Mouse (Mus musculus): ENCODE data around the gene Lmtk2. TPM values are rescaled to one million over a fixed set of nuclear protein-coding genes. Genes with fewer than 3 reads are reported as not detected.

Gene Lmtk2
- polyA plus RNA-seq, 1 experiment from 2014 or later: 6.8 TPM

GRCm38 (mm10) chr5:144173648-144174047 lies 73.4 kb downstream of the Lmtk2 start:
- Histone ChIP-seq H3K36me3 (ENCODE audit: control insufficient read depth, insufficient read depth, low read length) (peaks cover 51% of the 10 kb centered on the region), H3K4me3 (ENCODE audit: low read length) (no peak overlapping the region), H3K27ac (ENCODE audit: low read depth, low read length) (no peak overlapping the region), H3K27me3 (ENCODE audit: control insufficient read depth, insufficient read depth, low read length) (no peaks in the 10 kb centered on the region), H3K9ac (ENCODE audit: low read depth, low read length) (no peak overlapping the region), H3K9me3 (ENCODE audit: control insufficient read depth, low read length) (no peaks in the 10 kb centered on the region), H3K4me1 (ENCODE audit: control insufficient read depth, insufficient read depth, low read length) (no peaks in the 10 kb centered on the region), H3K4me2 (replicated peaks; ENCODE audit: low read depth, low read length) (no peak overlapping the region)
- WGBS: 89% methylated on average over 18 of the region's 18 CpGs
- ATAC-seq (ENCODE audit: low FRiP score, low TSS enrichment): no peak

- H3K27me3 ChIP-seq (ENCODE audit: control insufficient read depth, insufficient read depth, low read length): no peaks in the 10 kb centered on the region
- 35% methylated on average over 6 of the region's 6 CpGs for WGBS
- ATAC-seq (ENCODE audit: low FRiP score, low TSS enrichment): no peak
- H3K4me1 ChIP-seq (ENCODE audit: control insufficient read depth, insufficient read depth, low read length): no peaks in the 10 kb centered on the region
- H3K9ac ChIP-seq (ENCODE audit: low read depth, low read length): no peak overlapping the region
- H3K4me2 ChIP-seq (replicated peaks; ENCODE audit: low read depth, low read length): no peak overlapping the region
- no peaks in the 10 kb centered on the region for H3K9me3 ChIP-seq (ENCODE audit: control insufficient read depth, low read length)
- no peak overlapping the region for H3K4me3 ChIP-seq (ENCODE audit: low read length)
- H3K27ac ChIP-seq (ENCODE audit: low read depth, low read length): no peak overlapping the region
- H3K36me3 ChIP-seq (ENCODE audit: control insufficient read depth, insufficient read depth, low read length): peaks cover 34% of the 10 kb centered on the region
Measured at GRCm38 (mm10) chr5:144178216-144178615, 78.0 kb downstream of the Lmtk2 start.

- no peak overlapping the region for H3K4me2 ChIP-seq (replicated peaks; ENCODE audit: low read depth, low read length)
- H3K9ac ChIP-seq (ENCODE audit: low read depth, low read length): no peak overlapping the region
- WGBS: 96% methylated on average over 7 of the region's 7 CpGs
- H3K27me3 ChIP-seq (ENCODE audit: control insufficient read depth, insufficient read depth, low read length): no peaks in the 10 kb centered on the region
- H3K27ac ChIP-seq (ENCODE audit: low read depth, low read length): no peak overlapping the region
- no peak for ATAC-seq (ENCODE audit: low FRiP score, low TSS enrichment)
- H3K9me3 ChIP-seq (ENCODE audit: control insufficient read depth, low read length): no peaks in the 10 kb centered on the region
- H3K36me3 ChIP-seq (ENCODE audit: control insufficient read depth, insufficient read depth, low read length): peaks cover 13% of the 10 kb centered on the region; the same call in 1 of the 2 replicates
- no peak overlapping the region for H3K4me3 ChIP-seq (ENCODE audit: low read length)
- no peaks in the 10 kb centered on the region for H3K4me1 ChIP-seq (ENCODE audit: control insufficient read depth, insufficient read depth, low read length)
Measured at GRCm38 (mm10) chr5:144181249-144181648, 81.0 kb downstream of the Lmtk2 start.

- no peak overlapping the region for H3K27ac ChIP-seq (ENCODE audit: low read depth, low read length)
Measured at GRCm38 (mm10) chr5:144182542-144183247, 82.5 kb downstream of the Lmtk2 start.

GRCm38 (mm10) chr5:144183248-144183559 lies 83.0 kb downstream of the Lmtk2 start:
- WGBS: 84% methylated on average over 8 of the region's 8 CpGs
- no peak overlapping the region for H3K27ac ChIP-seq (ENCODE audit: low read depth, low read length)
- no peak for ATAC-seq (ENCODE audit: low FRiP score, low TSS enrichment)
- no peak overlapping the region for H3K9ac ChIP-seq (ENCODE audit: low read depth, low read length)
- H3K4me1 ChIP-seq (ENCODE audit: control insufficient read depth, insufficient read depth, low read length): no peaks in the 10 kb centered on the region
- no peak overlapping the region for H3K4me2 ChIP-seq (replicated peaks; ENCODE audit: low read depth, low read length)
- H3K36me3 ChIP-seq (ENCODE audit: control insufficient read depth, insufficient read depth, low read length): peaks cover 9% of the 10 kb centered on the region; the same call in 1 of the 2 replicates
- no peaks in the 10 kb centered on the region for H3K27me3 ChIP-seq (ENCODE audit: control insufficient read depth, insufficient read depth, low read length)
- H3K4me3 ChIP-seq (ENCODE audit: low read length): no peak overlapping the region
- H3K9me3 ChIP-seq (ENCODE audit: control insufficient read depth, low read length): no peaks in the 10 kb centered on the region

More at GRCm38 (mm10) chr5:144182542-144183247, 82.5 kb downstream of the Lmtk2 start:
- no peaks in the 10 kb centered on the region for H3K9me3 ChIP-seq (ENCODE audit: control insufficient read depth, low read length)
- no peak overlapping the region for H3K4me2 ChIP-seq (replicated peaks; ENCODE audit: low read depth, low read length)
- H3K36me3 ChIP-seq (ENCODE audit: control insufficient read depth, insufficient read depth, low read length): peaks cover 9% of the 10 kb centered on the region; the same call in 1 of the 2 replicates
- ATAC-seq (ENCODE audit: low FRiP score, low TSS enrichment): no peak
- no peak overlapping the region for H3K9ac ChIP-seq (ENCODE audit: low read depth, low read length)
- 73% methylated on average over 20 of the region's 20 CpGs for WGBS
- no peaks in the 10 kb centered on the region for H3K4me1 ChIP-seq (ENCODE audit: control insufficient read depth, insufficient read depth, low read length)
- H3K27me3 ChIP-seq (ENCODE audit: control insufficient read depth, insufficient read depth, low read length): no peaks in the 10 kb centered on the region
- H3K4me3 ChIP-seq (ENCODE audit: low read length): no peak overlapping the region

DNA sequence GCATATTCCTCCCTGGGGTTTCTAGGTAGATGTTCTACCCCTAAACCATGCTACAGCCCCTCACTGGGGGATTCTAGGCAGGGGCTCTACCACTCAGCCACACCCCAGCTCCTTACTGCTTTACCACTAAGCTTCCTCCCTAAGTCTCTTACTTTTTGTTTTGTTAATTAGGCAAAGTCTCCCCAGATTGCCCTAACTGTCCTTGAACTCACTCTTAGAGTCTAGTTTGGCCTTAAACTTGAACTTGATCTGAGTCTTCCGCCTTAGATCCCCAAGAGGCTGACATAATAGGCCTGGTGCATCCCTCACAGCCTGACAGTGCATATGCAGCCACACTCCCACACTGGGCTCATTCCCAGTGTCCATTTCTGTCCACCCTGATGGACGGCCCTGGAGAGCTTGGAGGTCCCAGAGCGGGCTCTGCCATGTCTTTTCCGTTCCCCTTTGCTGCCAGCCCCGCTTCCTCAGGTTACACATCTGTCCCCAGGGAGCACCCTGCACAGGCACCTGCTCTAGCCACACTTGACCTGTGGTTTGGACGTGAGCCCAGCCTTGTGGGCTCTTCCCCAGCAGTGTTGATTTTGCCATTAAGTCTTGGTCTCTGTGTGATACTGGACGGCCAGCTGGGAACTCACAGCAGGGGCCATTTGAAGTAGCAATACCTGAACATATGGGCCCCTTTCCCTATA lies 83.6 kb downstream of the Lmtk2 start:
- Histone ChIP-seq H3K27me3 (ENCODE audit: control insufficient read depth, insufficient read depth, low read length) (no peaks in the 10 kb centered on the region), H3K4me1 (ENCODE audit: control insufficient read depth, insufficient read depth, low read length) (no peaks in the 10 kb centered on the region), H3K36me3 (ENCODE audit: control insufficient read depth, insufficient read depth, low read length) (peaks cover 9% of the 10 kb centered on the region; the same call in 1 of the 2 replicates), H3K4me2 (replicated peaks; ENCODE audit: low read depth, low read length) (no peak overlapping the region), H3K9me3 (ENCODE audit: control insufficient read depth, low read length) (no peaks in the 10 kb centered on the region), H3K27ac (ENCODE audit: low read depth, low read length) (0 out of 2 replicates have a peak overlapping the region, but pooled peaks have one; percentile 32), H3K4me3 (ENCODE audit: low read length) (no peak overlapping the region), H3K9ac (ENCODE audit: low read depth, low read length) (no peak overlapping the region)
- ATAC-seq (ENCODE audit: low FRiP score, low TSS enrichment): peak; percentile 51; the same call in 1 of the 2 replicates
- 40% methylated on average over 7 of the region's 7 CpGs for WGBS

- Histone ChIP-seq H3K4me3 (ENCODE audit: low read length) (no peak overlapping the region), H3K4me1 (ENCODE audit: control insufficient read depth, insufficient read depth, low read length) (no peaks in the 10 kb centered on the region), H3K9ac (ENCODE audit: low read depth, low read length) (no peak overlapping the region), H3K36me3 (ENCODE audit: control insufficient read depth, insufficient read depth, low read length) (peaks cover 7% of the 10 kb centered on the region; the same call in 1 of the 2 replicates), H3K27ac (ENCODE audit: low read depth, low read length) (no peak overlapping the region), H3K4me2 (replicated peaks; ENCODE audit: low read depth, low read length) (no peak overlapping the region), H3K9me3 (ENCODE audit: control insufficient read depth, low read length) (no peaks in the 10 kb centered on the region), H3K27me3 (ENCODE audit: control insufficient read depth, insufficient read depth, low read length) (no peaks in the 10 kb centered on the region)
- 85% methylated on average over 21 of the region's 21 CpGs for WGBS
- ATAC-seq (ENCODE audit: low FRiP score, low TSS enrichment): no peak
Measured at GRCm38 (mm10) chr5:144184350-144185045, 84.3 kb downstream of the Lmtk2 start.

GRCm38 (mm10) chr5:144188422-144188821 lies 88.2 kb downstream of the Lmtk2 start:
- H3K4me3 ChIP-seq (ENCODE audit: low read length): no peak overlapping the region
- 79% methylated on average over 6 of the region's 6 CpGs for whole genome bisulfite sequencing
- ATAC-seq (ENCODE audit: low FRiP score, low TSS enrichment): no peak

More at GRCm38 (mm10) chr5:144188422-144188821, 88.2 kb downstream of the Lmtk2 start:
- no peaks in the 10 kb centered on the region for H3K27me3 ChIP-seq (ENCODE audit: control insufficient read depth, insufficient read depth, low read length)
- no peak overlapping the region for H3K4me2 ChIP-seq (replicated peaks; ENCODE audit: low read depth, low read length)
- no peak overlapping the region for H3K9ac ChIP-seq (ENCODE audit: low read depth, low read length)
- H3K27ac ChIP-seq (ENCODE audit: low read depth, low read length): no peak overlapping the region
- H3K9me3 ChIP-seq (ENCODE audit: control insufficient read depth, low read length): no peaks in the 10 kb centered on the region
- peaks cover 6% of the 10 kb centered on the region; the same call in 1 of the 2 replicates for H3K4me1 ChIP-seq (ENCODE audit: control insufficient read depth, insufficient read depth, low read length)
- peaks cover 6% of the 10 kb centered on the region; the same call in 1 of the 2 replicates for H3K36me3 ChIP-seq (ENCODE audit: control insufficient read depth, insufficient read depth, low read length)
